Mouse (Mus musculus) right cerebral cortex, postnatal 10 days (tissue): ENCODE measurements around the gene Megf8.
"Not testable (repeated sequence)": the region's sequence is repeated elsewhere in the genome, so short reads cannot be mapped to it uniquely, and the experiment has no call there.

Experiments
- DNase-seq, 2 experiments: peaks; one replicate each; pipeline ENCODE4 v3.0.0; 2021; ENCODE audit warnings: low spot score in 2 of 2

Megf8 gene

GRCm38 (mm10) chr7:25296945-25297453 is 20.0 kb upstream of the Megf8 start:
- no peak for DNase-seq

GRCm38 (mm10) chr7:25297454-25298325 is 19.3 kb upstream of the Megf8 start, which contains the start of gene Pafah1b3:
Gene Pafah1b3 (minus strand): TSS chr7:25297986.
- peak; percentile 91 to 93 for DNase-seq

- DNase-seq = peak in 1 of 2 experiments; percentile 66
These were observed 15.9 kb upstream of the Megf8 start, which contains the start of gene Prr19 for GRCm38 (mm10) chr7:25301063-25301462. Gene Prr19 (plus strand): TSS chr7:25301411.

- no peak for DNase-seq
These were observed 13.8 kb upstream of the Megf8 start for GRCm38 (mm10) chr7:25303003-25303684.

GRCm38 (mm10) chr7:25303685-25304006 is 13.3 kb upstream of the Megf8 start:
- no peak for DNase-seq

GRCm38 (mm10) chr7:25305481-25305880 is 11.5 kb upstream of the Megf8 start:
- no peak for DNase-seq

- DNase-seq = peak in 1 of 2 experiments; percentile 68
These were observed 10.9 kb upstream of the Megf8 start, which contains the start of gene Tmem145 for GRCm38 (mm10) chr7:25305956-25306613. Gene Tmem145 (plus strand): TSS chr7:25306106.

GRCm38 (mm10) chr7:25306614-25306996 is 10.4 kb upstream of the Megf8 start:
- DNase-seq = no peak

GRCm38 (mm10) chr7:25308702-25309318 is 8.2 kb upstream of the Megf8 start:
- DNase-seq = no peak

- DNase-seq = no peak
These were observed 7.5 kb upstream of the Megf8 start for GRCm38 (mm10) chr7:25309425-25309824.

GRCm38 (mm10) chr7:25311193-25311592 is 5.8 kb upstream of the Megf8 start:
- no peak for DNase-seq

- no peak for DNase-seq
These were observed 3.6 kb upstream of the Megf8 start for GRCm38 (mm10) chr7:25313325-25313724.

GRCm38 (mm10) chr7:25314606-25315305 is 2.2 kb upstream of the Megf8 start:
- no peak for DNase-seq

- DNase-seq = peak; percentile 68 to 73
These were observed 1.5 kb upstream of the Megf8 start for GRCm38 (mm10) chr7:25315306-25316041.

GRCm38 (mm10) chr7:25317446-25317999 is 559 bp downstream of the Megf8 start:
- peak in 1 of 2 experiments; percentile 57 for DNase-seq

- no peak for DNase-seq
These were observed 5.1 kb downstream of the Megf8 start for GRCm38 (mm10) chr7:25322058-25322484.

GRCm38 (mm10) chr7:25323219-25323618 is 6.3 kb downstream of the Megf8 start:
- no peak for DNase-seq

GRCm38 (mm10) chr7:25325431-25325830 is 8.5 kb downstream of the Megf8 start:
- not testable (repeated sequence) for DNase-seq

- DNase-seq = no peak
These were observed 9.3 kb downstream of the Megf8 start for GRCm38 (mm10) chr7:25326233-25326632.
